Mouse (Mus musculus): Measurements from ENCODE around the gene Map3k3.
"Not testable (repeated sequence)": the region's sequence is repeated elsewhere in the genome, so short reads cannot be mapped to it uniquely, and the experiment has no call there.

DNA sequence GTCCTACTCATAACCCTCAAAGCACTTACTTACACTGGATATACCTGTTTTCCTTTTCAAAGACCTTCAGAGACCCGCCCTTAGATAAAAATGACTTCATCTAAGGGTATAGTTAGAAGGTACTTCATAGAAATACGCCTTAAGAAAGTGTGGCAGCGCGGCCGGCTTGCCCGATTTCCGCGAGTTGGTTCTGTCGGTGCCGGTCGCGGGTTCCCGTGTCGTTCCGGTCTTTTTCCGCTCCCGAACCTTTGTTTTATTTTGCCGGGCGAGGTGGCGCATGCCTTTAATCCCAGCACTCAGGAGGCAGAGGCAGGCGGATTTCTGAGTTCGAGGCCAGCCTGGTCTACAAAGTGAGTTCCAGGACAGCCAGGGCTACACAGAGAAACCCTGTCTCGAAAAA is 17.8 kb upstream of the Map3k3 start:
- TF ChIP-seq CTCF, EP300 (IDR thresholded peaks at IDR 0.05; ENCODE audit: low read depth): not testable (repeated sequence)
